ENCODE assay signal across 16 mouse cellular contexts in genomic region chr14:25486220-25486619, GRCm38 (mm10). TPM values are rescaled to one million over a fixed set of nuclear protein-coding genes. Genes with fewer than 3 reads are reported as not detected.
A peak's percentile ranks its signal among the peaks of the same experiment; 100 is the strongest.
DNase-seq lines count a peak whose midpoint lies in the region; ATAC-seq and TF ChIP-seq lines count a peak whose summit lies in the region.
"Had no signal": no experiment of that assay in that cellular context is flagged by ENCODE, and none has a peak within 500 bp of the region (broad histone marks: within the 10 kb centered on the region; RNA-seq: fewer than 3 reads in every experiment).

No protein-coding gene starts in this region.

- ATAC-seq in heart, embryonic 14.5 days (ENCODE audit: insufficient number of reproducible peaks, insufficient read depth, low FRiP score, low read depth), result no peak
- ATAC-seq in liver, embryonic 12.5 days, result no peak
- no peak for ATAC-seq in liver, embryonic 11.5 days (replicated peaks; ENCODE audit: low FRiP score)
- no peak for ATAC-seq in liver, postnatal 0 days
- ATAC-seq in granulocyte monocyte progenitor cell, adult 5-6 weeks (replicated peaks; ENCODE audit: poor library complexity, severe bottlenecking), result no peak

- H3K27ac ChIP-seq in cerebellum, adult 2 months (ENCODE audit: insufficient read depth, low read length), result peak overlapping the region; percentile 92
- H3K27ac ChIP-seq in heart, embryonic 14.5 days (replicated peaks in 1 of 2; ENCODE audit: control insufficient read depth in 1 of 2, insufficient read depth in 1 of 2, low read depth in 2 of 2, low read length in 2 of 2), result peak overlapping the region; percentile 17 to 93; a peak in 3 of 4 replicates
- H3K27ac ChIP-seq in liver, embryonic 12.5 days, result peak overlapping the region; percentile 17; the same call in 1 of the 2 replicates
- H3K27ac ChIP-seq in liver, embryonic 11.5 days (ENCODE audit: low read depth, low read length), result no peak overlapping the region
- peak overlapping the region; percentile 87; the same call in 1 of the 2 replicates for H3K27ac ChIP-seq in liver, postnatal 0 days (ENCODE audit: low read depth)
- H3K27ac ChIP-seq: embryonic facial prominence, embryonic 15.5 days; liver, embryonic 13.5 days had no signal

- TF ChIP-seq CTCF in cerebellum, adult 2 months (IDR thresholded peaks at IDR 0.05; ENCODE audit: borderline replicate concordance, insufficient read depth, low read depth, low read length), result no peak
- no peak for TF ChIP-seq CTCF in liver, postnatal 0 days (IDR thresholded peaks at IDR 0.05; ENCODE audit: low read depth)

- no peaks in the 10 kb centered on the region for H3K27me3 ChIP-seq in cerebellum, adult 2 months (ENCODE audit: control insufficient read depth, insufficient read depth, low read length)
- no peaks in the 10 kb centered on the region for H3K27me3 ChIP-seq in heart, embryonic 14.5 days (ENCODE audit: control insufficient read depth, insufficient read depth, low read length)
- no peaks in the 10 kb centered on the region for H3K27me3 ChIP-seq in liver, embryonic 12.5 days (replicated peaks)
- no peaks in the 10 kb centered on the region for H3K27me3 ChIP-seq in liver, embryonic 11.5 days (replicated peaks; ENCODE audit: control insufficient read depth, insufficient read depth, low read length)
- no peaks in the 10 kb centered on the region for H3K27me3 ChIP-seq in liver, postnatal 0 days (ENCODE audit: insufficient read depth, low read length)
- H3K27me3 ChIP-seq: embryonic facial prominence, embryonic 15.5 days; hindbrain, embryonic 15.5 days; liver, embryonic 13.5 days had no signal

- H3K36me3 ChIP-seq in heart, embryonic 14.5 days (ENCODE audit: control insufficient read depth, insufficient read depth, low read length), result no peaks in the 10 kb centered on the region
- H3K36me3 ChIP-seq in liver, embryonic 12.5 days, result no peaks in the 10 kb centered on the region
- no peaks in the 10 kb centered on the region for H3K36me3 ChIP-seq in liver, embryonic 11.5 days (ENCODE audit: control insufficient read depth, insufficient read depth, low read length)
- no peaks in the 10 kb centered on the region for H3K36me3 ChIP-seq in liver, postnatal 0 days (replicated peaks; ENCODE audit: insufficient read depth, low read length)
- H3K36me3 ChIP-seq: embryonic facial prominence, embryonic 15.5 days; hindbrain, embryonic 15.5 days; liver, embryonic 13.5 days had no signal

- no peak for TF ChIP-seq POLR2A in cerebellum, adult 2 months (IDR thresholded peaks at IDR 0.05; ENCODE audit: borderline replicate concordance, insufficient read depth, low read length)

- H3K4me1 ChIP-seq in cerebellum, adult 2 months (ENCODE audit: control insufficient read depth, insufficient read depth, low read length), result peaks cover 80% of the 10 kb centered on the region
- peaks cover 84 to 99% of the 10 kb centered on the region in 2 experiments for H3K4me1 ChIP-seq in heart, embryonic 14.5 days (ENCODE audit: control insufficient read depth in 2 of 2, insufficient read depth in 2 of 2, low read length in 2 of 2)
- peaks cover 100% of the 10 kb centered on the region for H3K4me1 ChIP-seq in liver, embryonic 12.5 days
- H3K4me1 ChIP-seq in liver, embryonic 11.5 days (replicated peaks; ENCODE audit: control insufficient read depth, insufficient read depth, low read length), result peaks cover 89% of the 10 kb centered on the region
- peaks cover 96% of the 10 kb centered on the region for H3K4me1 ChIP-seq in liver, postnatal 0 days (ENCODE audit: insufficient read depth)

- DNase-seq in cerebellum, adult 2 months, result no peak
- no peak for DNase-seq in cerebellum, postnatal 14 days
- DNase-seq in heart, postnatal 4 days, result no peak
- DNase-seq in liver, embryonic 11.5 days (ENCODE audit: low spot score), result no peak
- DNase-seq in liver, postnatal 0 days, result no peak
- DNase-seq: cerebellum, postnatal 10 days; embryo, embryonic 11 days; gastrocnemius, postnatal 10 days; liver, embryonic 13.5 days; right cerebral cortex, postnatal 4 days; thymus, postnatal 36 days had no signal

- no peaks in the 10 kb centered on the region for H3K9me3 ChIP-seq in heart, embryonic 14.5 days (ENCODE audit: control insufficient read depth, low read length)
- no peaks in the 10 kb centered on the region for H3K9me3 ChIP-seq in liver, embryonic 12.5 days (replicated peaks)
- H3K9me3 ChIP-seq in liver, embryonic 11.5 days (ENCODE audit: control insufficient read depth, low read length), result no peaks in the 10 kb centered on the region
- H3K9me3 ChIP-seq in liver, postnatal 0 days (ENCODE audit: low read length), result no peaks in the 10 kb centered on the region
- H3K9me3 ChIP-seq: embryonic facial prominence, embryonic 15.5 days; hindbrain, embryonic 15.5 days; liver, embryonic 13.5 days had no signal

- no peak overlapping the region for H3K4me2 ChIP-seq in heart, embryonic 14.5 days (ENCODE audit: low read length)
- no peak overlapping the region for H3K4me2 ChIP-seq in liver, embryonic 12.5 days
- H3K4me2 ChIP-seq in liver, embryonic 11.5 days, result no peak overlapping the region
- no peak overlapping the region for H3K4me2 ChIP-seq in liver, postnatal 0 days (ENCODE audit: low read depth, low read length)
- H3K4me2 ChIP-seq: embryonic facial prominence, embryonic 15.5 days; hindbrain, embryonic 15.5 days; liver, embryonic 13.5 days had no signal

- no peak overlapping the region for H3K4me3 ChIP-seq in cerebellum, adult 2 months (replicated peaks; ENCODE audit: insufficient read depth, low read depth, low read length)
- H3K4me3 ChIP-seq in heart, embryonic 14.5 days (ENCODE audit: control insufficient read depth in 1 of 2, insufficient read depth in 1 of 2, low read depth in 1 of 2, low read length in 2 of 2), result no peak overlapping the region
- no peak overlapping the region for H3K4me3 ChIP-seq in liver, embryonic 12.5 days
- no peak overlapping the region for H3K4me3 ChIP-seq in liver, embryonic 11.5 days (ENCODE audit: low read depth, low read length)
- no peak overlapping the region for H3K4me3 ChIP-seq in liver, postnatal 0 days (ENCODE audit: low read depth, low read length)
- H3K4me3 ChIP-seq: embryonic facial prominence, embryonic 15.5 days; hindbrain, embryonic 15.5 days; liver, embryonic 13.5 days had no signal

- 14% methylated on average over 2 of the region's 2 CpGs for WGBS in cerebellum, adult 2 months
- WGBS in heart, embryonic 14.5 days, result 54% methylated on average over 2 of the region's 2 CpGs
- 79% methylated on average over 2 of the region's 2 CpGs for WGBS in liver, embryonic 12.5 days (ENCODE audit: insufficient replicate concordance)
- 83% methylated on average over 2 of the region's 2 CpGs for WGBS in liver, embryonic 11.5 days
- 86% methylated on average over 2 of the region's 2 CpGs for WGBS in liver, postnatal 0 days (ENCODE audit: insufficient replicate concordance)

- peak overlapping the region; percentile 66; the same call in 1 of the 2 replicates for H3K9ac ChIP-seq in heart, embryonic 14.5 days (ENCODE audit: low read length)
- no peak overlapping the region for H3K9ac ChIP-seq in liver, embryonic 12.5 days
- H3K9ac ChIP-seq in liver, embryonic 11.5 days (ENCODE audit: low read depth, low read length), result no peak overlapping the region
- H3K9ac ChIP-seq in liver, postnatal 0 days (replicated peaks), result no peak overlapping the region
- H3K9ac ChIP-seq: embryonic facial prominence, embryonic 15.5 days; hindbrain, embryonic 15.5 days; liver, embryonic 13.5 days had no signal

- TF ChIP-seq EP300 in liver, postnatal 0 days (IDR thresholded peaks at IDR 0.05; ENCODE audit: low read depth), result no peak

RNA-seq across cellular contexts. Expression of gene Zmiz1, which starts 27.2 kb away (rescaled TPM):
- polyA plus RNA-seq in cerebellum, adult 2 months (2012; rRNA removed), result 63.7 and 72.5 TPM in 2 replicates
- 27.7 and 31.3 TPM in 2 replicates for polyA plus RNA-seq in heart, embryonic 14.5 days (2014; fragmentation: Nextera tagmentation; extraction: Ambion mirVana)
- total RNA-seq in heart, postnatal 4 days (2021), result 10 to 100 TPM; 67.0 to 78.5 TPM
- 9.1 and 10.2 TPM in 2 replicates for polyA plus RNA-seq in liver, embryonic 12.5 days (2016; fragmentation: Nextera tagmentation; extraction: Ambion mirVana)
- 27.5 and 31.0 TPM in 2 replicates for polyA plus RNA-seq in liver, embryonic 11.5 days (2014; fragmentation: Nextera tagmentation; extraction: Ambion mirVana)
- 3.6 and 4.3 TPM in 2 replicates for polyA plus RNA-seq in liver, postnatal 0 days (2015; fragmentation: Nextera tagmentation; extraction: Ambion mirVana)
- 93.2 and 97.4 TPM in 2 replicates for total RNA-seq in granulocyte monocyte progenitor cell, adult 5-6 weeks (2014; fragmentation: Nextera tagmentation)
- total RNA-seq in granulocyte monocyte progenitor cell, adult 5-6 weeks (2017), result 6.9 and 8.9 TPM in 2 replicates
